ENCODE assay signal across 11 mouse cellular contexts in the genomic region with DNA sequence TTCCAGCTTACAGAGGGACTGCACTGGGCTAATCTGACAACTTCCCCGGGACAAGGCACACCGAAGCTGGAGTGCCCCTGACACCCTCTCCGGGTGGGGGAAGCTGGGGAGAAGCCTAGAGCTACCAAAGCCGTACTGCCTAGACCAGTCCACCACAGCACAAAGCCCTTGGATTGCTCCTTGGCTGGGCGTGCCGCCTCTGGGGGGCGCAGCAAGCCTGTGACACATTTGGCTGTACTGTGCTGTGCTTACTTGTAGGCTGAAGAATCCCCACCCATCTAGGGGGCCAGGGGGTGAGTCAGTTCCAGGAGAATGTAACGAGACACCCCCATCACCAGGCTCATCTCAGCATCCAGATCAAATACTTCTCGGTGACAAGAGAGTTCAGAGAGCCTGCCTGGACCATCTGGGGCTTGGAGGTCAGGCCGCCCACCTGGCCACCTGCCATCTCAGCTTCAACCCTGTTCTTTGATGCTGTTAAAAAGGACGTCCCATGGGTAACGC. TPM values are rescaled to one million over a fixed set of nuclear protein-coding genes. Genes with fewer than 3 reads are reported as not detected.
A peak's percentile ranks its signal among the peaks of the same experiment; 100 is the strongest.
DNase-seq lines count a peak whose midpoint lies in the region; ATAC-seq and TF ChIP-seq lines count a peak whose summit lies in the region.
"Had no signal": no experiment of that assay in that cellular context is flagged by ENCODE, and none has a peak within 500 bp of the region (broad histone marks: within the 10 kb centered on the region; RNA-seq: fewer than 3 reads in every experiment).

No protein-coding gene starts in this region.

- no peak overlapping the region for H3K27ac ChIP-seq in heart, adult 2 months
- H3K27ac ChIP-seq in heart, embryonic 11.5 days (ENCODE audit: low read depth, low read length): no peak overlapping the region
- H3K27ac ChIP-seq in spleen, adult 2 months (ENCODE audit: insufficient read depth, low read length): no peak overlapping the region
- H3K27ac ChIP-seq: embryonic facial prominence, embryonic 13.5 days; limb, embryonic 12.5 days had no signal

- peak; percentile 42 for TF ChIP-seq CTCF in heart, adult 2 months (IDR thresholded peaks at IDR 0.05)
- peak; percentile 52; the same call in 1 of the 2 replicates for TF ChIP-seq CTCF in spleen, adult 2 months (IDR thresholded peaks at IDR 0.05; ENCODE audit: extremely low read depth, insufficient read depth, insufficient read length, insufficient replicate concordance)

- H3K4me1 ChIP-seq in heart, adult 2 months (ENCODE audit: control insufficient read depth, insufficient read depth, low read length): no peaks in the 10 kb centered on the region
- no peaks in the 10 kb centered on the region for H3K4me1 ChIP-seq in heart, embryonic 11.5 days (ENCODE audit: control insufficient read depth, insufficient read depth, low read length)
- H3K4me1 ChIP-seq in spleen, adult 2 months (ENCODE audit: control insufficient read depth, insufficient read depth, insufficient read length): no peaks in the 10 kb centered on the region
- H3K4me1 ChIP-seq: embryonic facial prominence, embryonic 13.5 days; limb, embryonic 12.5 days had no signal

- no peaks in the 10 kb centered on the region for H3K36me3 ChIP-seq in heart, adult 2 months (ENCODE audit: control insufficient read depth, insufficient read depth, low read length)
- H3K36me3 ChIP-seq in heart, embryonic 11.5 days (ENCODE audit: control insufficient read depth, insufficient read depth, low read length): peaks cover 24% of the 10 kb centered on the region; the same call in 1 of the 2 replicates
- peaks cover 41% of the 10 kb centered on the region for H3K36me3 ChIP-seq in spleen, adult 2 months (ENCODE audit: control insufficient read depth, insufficient read depth, low read length)

- no peak overlapping the region for H3K9ac ChIP-seq in heart, adult 2 months (ENCODE audit: low read depth, low read length)
- H3K9ac ChIP-seq in heart, embryonic 11.5 days (ENCODE audit: low read depth, low read length): no peak overlapping the region
- H3K9ac ChIP-seq: embryonic facial prominence, embryonic 13.5 days; limb, embryonic 12.5 days had no signal

- whole genome bisulfite sequencing in heart, adult 2 months: 76% methylated on average over 12 of the region's 12 CpGs
- WGBS in heart, embryonic 11.5 days (ENCODE audit: insufficient replicate concordance): 67% methylated on average over 12 of the region's 12 CpGs
- WGBS in spleen, adult 2 months: 88% methylated on average over 12 of the region's 12 CpGs

- TF ChIP-seq POLR2A in heart, adult 2 months (IDR thresholded peaks at IDR 0.05; ENCODE audit: insufficient read depth, low read depth, low read length): no peak
- no peak for TF ChIP-seq POLR2A in spleen, adult 2 months (IDR thresholded peaks at IDR 0.05; ENCODE audit: low read depth, low read length)

- no peak overlapping the region for H3K4me2 ChIP-seq in heart, embryonic 11.5 days
- H3K4me2 ChIP-seq: embryonic facial prominence, embryonic 13.5 days; limb, embryonic 12.5 days had no signal

- no peaks in the 10 kb centered on the region for H3K79me2 ChIP-seq in heart, adult 2 months (replicated peaks; ENCODE audit: control insufficient read depth, insufficient read depth, low read length)

- intact Hi-C loops in heart, adult 2 months (cut with DNase I): loop anchor here (5.0 kb wide), 1 partner anchor 36 kb away; no protein-coding TSS in a partner anchor

- no peaks in the 10 kb centered on the region for H3K27me3 ChIP-seq in heart, adult 2 months (ENCODE audit: control insufficient read depth, insufficient read depth, low read length)
- no peaks in the 10 kb centered on the region for H3K27me3 ChIP-seq in heart, embryonic 11.5 days (ENCODE audit: control insufficient read depth, insufficient read depth, low read length)
- no peaks in the 10 kb centered on the region for H3K27me3 ChIP-seq in spleen, adult 2 months (ENCODE audit: control insufficient read depth, insufficient read depth, low read length)
- H3K27me3 ChIP-seq: embryonic facial prominence, embryonic 13.5 days; limb, embryonic 12.5 days had no signal

- DNase-seq in heart, adult 2 months: no peak
- no peak for DNase-seq in spleen, adult 2 months (ENCODE audit: low read depth in 1 of 2, low spot score in 2 of 2)
- no peak for DNase-seq in spleen, adult 12 weeks (ENCODE audit: low spot score)
- peak; percentile 8 for DNase-seq in embryo, embryonic 9.5 days (ENCODE audit: extremely low spot score)
- DNase-seq in adrenal gland, postnatal 36 days: no peak
- DNase-seq in testis, postnatal 14 days (ENCODE audit: low spot score): no peak
- DNase-seq: adrenal gland, postnatal 14 days had no signal

- H3K9me3 ChIP-seq in heart, embryonic 11.5 days (replicated peaks; ENCODE audit: control insufficient read depth, low read length): no peaks in the 10 kb centered on the region
- H3K9me3 ChIP-seq: embryonic facial prominence, embryonic 13.5 days; limb, embryonic 12.5 days had no signal

- no peak for ATAC-seq in heart, embryonic 11.5 days (replicated peaks; ENCODE audit: insufficient number of reproducible peaks, low FRiP score, low TSS enrichment)
- peak; percentile 32; the same call in 1 of the 2 replicates for ATAC-seq in megakaryocyte progenitor cell, adult 5-6 weeks (replicated peaks; ENCODE audit: poor library complexity)

- H3K4me3 ChIP-seq in heart, adult 2 months: no peak overlapping the region
- no peak overlapping the region for H3K4me3 ChIP-seq in heart, embryonic 11.5 days (ENCODE audit: low read depth, low read length)
- no peak overlapping the region for H3K4me3 ChIP-seq in spleen, adult 2 months (ENCODE audit: extremely low read depth, insufficient read depth, insufficient read length)
- H3K4me3 ChIP-seq: embryonic facial prominence, embryonic 13.5 days; limb, embryonic 12.5 days had no signal

- TF ChIP-seq EP300 in heart, adult 2 months (IDR thresholded peaks at IDR 0.05; ENCODE audit: insufficient read depth, low read depth, low read length): no peak

RNA-seq across cellular contexts. Expression of a gene that starts 10.9 kb away (rescaled TPM):
- total RNA-seq in heart, adult 2 months (2021): 1 to 10 TPM; 6.1 to 8.9 TPM
- 13.2 and 15.8 TPM in 2 replicates for polyA plus RNA-seq in heart, adult 2 months (2012; rRNA removed)
- polyA plus RNA-seq in heart, embryonic 11.5 days (2014; fragmentation: Nextera tagmentation; extraction: Ambion mirVana): 7.4 and 7.8 TPM in 2 replicates
- 49.3 and 63.1 TPM in 2 replicates for polyA plus RNA-seq in spleen, adult 2 months (2012; rRNA removed)
- total RNA-seq in megakaryocyte progenitor cell, adult 5-6 weeks (2015): 6.0 and 6.7 TPM in 2 replicates
- total RNA-seq in megakaryocyte progenitor cell, adult 5-6 weeks (2017): 6.6 and 8.1 TPM in 2 replicates
- total RNA-seq in adrenal gland, postnatal 36 days (2021): 10 to 100 TPM; 11.8 to 14.2 TPM

RNA-seq across cellular contexts. Expression of a gene that starts 33.0 kb away (rescaled TPM):
- total RNA-seq in heart, adult 2 months (2021): 1 to 10 TPM; 1.4 to 1.6 TPM
- 1.1 and 1.3 TPM in 2 replicates for polyA plus RNA-seq in heart, adult 2 months (2012; rRNA removed)
- polyA plus RNA-seq in heart, embryonic 11.5 days (2014; fragmentation: Nextera tagmentation; extraction: Ambion mirVana): 0.21 and 0.34 TPM in 2 replicates
- polyA plus RNA-seq in spleen, adult 2 months (2012; rRNA removed): 1.8 and 4.0 TPM in 2 replicates
- total RNA-seq in megakaryocyte progenitor cell, adult 5-6 weeks (2015): 1.1 and 1.7 TPM in 2 replicates
- total RNA-seq in megakaryocyte progenitor cell, adult 5-6 weeks (2017): 1.1 and 1.3 TPM in 2 replicates
- under 1 TPM; 0.43 to 0.50 TPM for total RNA-seq in adrenal gland, postnatal 36 days (2021)
- polyA plus RNA-seq: limb, embryonic 12.5 days had no signal

RNA-seq across cellular contexts. Expression of a gene that starts 36.0 kb away (rescaled TPM):
- total RNA-seq in heart, adult 2 months (2021): 1 to 10 TPM; 4.3 to 4.6 TPM
- polyA plus RNA-seq in heart, adult 2 months (2012; rRNA removed): 7.4 and 8.7 TPM in 2 replicates
- polyA plus RNA-seq in heart, embryonic 11.5 days (2014; fragmentation: Nextera tagmentation; extraction: Ambion mirVana): 19.7 and 22.8 TPM in 2 replicates
- 21.9 and 28.7 TPM in 2 replicates for polyA plus RNA-seq in spleen, adult 2 months (2012; rRNA removed)
- total RNA-seq in megakaryocyte progenitor cell, adult 5-6 weeks (2015): 0.34 TPM in 1 of 2 replicates, not detected in the other
- not detected in 2 replicates for total RNA-seq in megakaryocyte progenitor cell, adult 5-6 weeks (2017)
- 10 to 100 TPM; 11.6 to 14.0 TPM for total RNA-seq in adrenal gland, postnatal 36 days (2021)

RNA-seq across cellular contexts. Expression of a gene that starts 48.4 kb away (rescaled TPM):
- total RNA-seq in heart, adult 2 months (2021): 1 to 10 TPM; 7.9 to 8.1 TPM
- 10.0 TPM in 2 replicates for polyA plus RNA-seq in heart, adult 2 months (2012; rRNA removed)
- 0.74 and 1.5 TPM in 2 replicates for polyA plus RNA-seq in heart, embryonic 11.5 days (2014; fragmentation: Nextera tagmentation; extraction: Ambion mirVana)
- polyA plus RNA-seq in spleen, adult 2 months (2012; rRNA removed): 7.5 and 11.0 TPM in 2 replicates
- 2.4 and 4.0 TPM in 2 replicates for total RNA-seq in megakaryocyte progenitor cell, adult 5-6 weeks (2015)
- 0.57 and 1.2 TPM in 2 replicates for total RNA-seq in megakaryocyte progenitor cell, adult 5-6 weeks (2017)
- total RNA-seq in adrenal gland, postnatal 36 days (2021): 1 to 10 TPM; 3.5 to 9.4 TPM
